Mouse (Mus musculus): ENCODE data around the gene Lrmda. TPM values are rescaled to one million over a fixed set of nuclear protein-coding genes. Genes with fewer than 3 reads are reported as not detected.

The Lrmda gene
- total RNA-seq, 2 experiments from 2014 or later: 0.48 to 0.76 TPM

DNA sequence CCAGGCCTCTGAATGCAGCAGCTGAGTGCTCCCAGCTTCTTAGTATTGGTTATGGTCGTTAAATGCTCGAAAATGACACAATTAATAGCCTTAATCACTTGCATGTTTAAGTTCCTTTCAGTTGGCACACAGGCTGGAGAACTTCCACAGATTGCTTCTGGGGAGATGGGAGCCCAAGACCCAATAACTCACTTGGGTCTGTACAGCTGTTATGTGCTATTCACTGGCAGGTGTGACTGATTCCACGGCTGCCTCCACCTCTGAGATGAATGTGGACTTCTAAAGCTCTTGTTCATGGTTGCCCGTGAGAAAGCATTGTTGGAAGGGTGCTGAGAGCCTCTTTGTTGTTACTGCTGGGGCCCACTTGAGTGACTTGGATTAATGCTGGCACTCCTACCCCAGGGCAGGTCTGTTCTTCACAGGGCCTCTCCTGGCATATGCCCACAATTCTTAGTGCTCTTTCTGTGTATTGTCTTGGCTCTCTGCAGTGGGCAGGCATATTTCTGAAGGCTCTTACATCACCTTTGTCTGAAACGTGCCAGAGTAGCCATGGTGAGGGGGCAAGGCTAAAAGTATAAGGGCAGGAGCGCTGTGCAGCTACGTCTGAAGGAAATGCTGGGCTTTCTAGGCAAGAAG, 111.6 kb downstream of the Lrmda start:
- no peak for DNase-seq (ENCODE audit: low spot score in 2 of 2)
- intact Hi-C loops (cut with DNase I): no loop called here

DNA sequence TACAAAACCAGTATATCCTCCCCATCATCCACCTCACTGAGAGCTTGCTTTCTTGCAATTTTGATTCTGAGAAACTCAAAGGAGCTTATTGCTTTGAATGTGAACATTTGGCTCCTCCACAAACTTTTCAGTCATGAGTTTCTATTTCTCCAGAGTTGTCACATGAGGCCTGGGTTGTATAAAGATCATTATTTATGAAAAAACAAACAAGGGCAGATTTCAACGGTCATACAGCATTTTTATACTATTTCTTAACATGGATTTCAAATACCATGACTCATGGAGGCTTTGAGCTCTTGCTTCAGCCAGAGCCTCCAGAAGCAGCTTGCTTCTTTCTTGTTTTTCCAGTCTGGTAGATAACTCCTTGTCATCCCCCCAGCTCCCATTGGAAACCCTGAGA, 119.8 kb downstream of the Lrmda start:
- intact Hi-C loops (cut with DNase I): no loop called here
- DNase-seq (ENCODE audit: low spot score in 2 of 2): no peak

DNA sequence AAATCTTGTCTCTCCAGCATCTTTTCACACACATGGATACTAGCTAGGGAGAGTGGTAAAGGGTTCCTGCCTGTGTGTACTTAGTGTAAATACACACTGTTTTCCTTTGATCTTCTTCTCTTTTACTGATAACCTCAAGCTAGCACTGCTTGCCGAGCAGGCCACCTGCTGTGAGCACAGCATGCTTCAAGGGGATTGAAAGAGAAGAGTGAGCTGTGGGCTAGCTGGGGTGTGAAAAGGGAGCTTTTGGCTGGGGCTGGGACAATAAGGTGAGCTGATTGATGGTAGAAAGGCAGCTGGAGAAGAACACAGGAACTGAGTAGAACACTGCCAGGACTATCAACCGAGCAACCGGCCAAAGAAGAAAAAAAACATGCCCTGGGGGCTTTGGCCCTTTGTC, 124.5 kb downstream of the Lrmda start:
- DNase-seq (ENCODE audit: low spot score in 2 of 2): no peak
- intact Hi-C loops (cut with DNase I): no loop called here

DNA sequence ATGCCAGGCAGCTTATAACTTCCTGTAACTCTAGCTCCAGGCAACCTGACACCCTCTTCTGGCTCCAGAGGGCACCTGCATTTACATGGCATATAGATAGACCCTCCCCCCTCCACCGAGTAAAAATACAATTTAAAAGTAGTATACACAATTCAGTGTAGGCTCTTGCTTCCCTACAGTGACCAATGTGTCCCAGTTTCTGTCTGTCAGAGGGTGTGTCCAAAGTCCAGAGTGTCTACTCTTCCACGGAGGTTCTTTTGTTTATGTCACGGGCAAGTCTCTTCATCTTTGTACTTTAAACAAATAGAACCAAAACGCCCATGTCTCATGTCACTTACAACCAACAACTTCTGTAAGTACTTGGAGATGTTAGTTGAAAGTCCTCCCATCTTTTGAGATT, 126.4 kb downstream of the Lrmda start:
- intact Hi-C loops (cut with DNase I): no loop called here
- DNase-seq (ENCODE audit: low spot score in 2 of 2): no peak

DNA sequence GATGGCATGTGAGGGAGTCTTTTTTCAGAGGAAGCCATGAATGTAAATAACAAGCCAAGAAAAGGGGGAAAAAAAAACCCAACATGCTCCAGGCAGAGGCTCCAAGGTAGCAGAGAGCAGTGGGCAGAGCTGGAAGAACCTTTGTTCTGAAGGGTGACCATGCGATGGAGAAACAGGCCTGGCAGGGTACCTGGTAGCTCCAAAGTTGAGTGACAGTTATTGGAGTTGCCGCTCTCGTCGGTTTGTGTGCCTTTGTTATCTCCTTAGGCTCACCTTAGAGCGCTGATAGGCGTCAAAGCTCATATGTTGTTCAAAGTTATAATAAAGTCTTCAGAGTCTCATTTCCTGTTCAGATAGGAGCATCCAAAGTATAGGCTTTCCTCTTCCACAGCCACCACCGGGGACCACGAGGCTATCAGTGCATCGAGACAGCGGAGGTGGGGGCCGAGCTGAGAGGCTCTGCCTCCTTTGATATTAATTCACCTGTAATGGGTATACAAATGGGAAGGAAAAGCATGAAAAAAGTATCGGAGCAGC, 127.1 kb downstream of the Lrmda start:
- intact Hi-C loops (cut with DNase I): no loop called here
- no peak for DNase-seq (ENCODE audit: low spot score in 2 of 2)

DNA sequence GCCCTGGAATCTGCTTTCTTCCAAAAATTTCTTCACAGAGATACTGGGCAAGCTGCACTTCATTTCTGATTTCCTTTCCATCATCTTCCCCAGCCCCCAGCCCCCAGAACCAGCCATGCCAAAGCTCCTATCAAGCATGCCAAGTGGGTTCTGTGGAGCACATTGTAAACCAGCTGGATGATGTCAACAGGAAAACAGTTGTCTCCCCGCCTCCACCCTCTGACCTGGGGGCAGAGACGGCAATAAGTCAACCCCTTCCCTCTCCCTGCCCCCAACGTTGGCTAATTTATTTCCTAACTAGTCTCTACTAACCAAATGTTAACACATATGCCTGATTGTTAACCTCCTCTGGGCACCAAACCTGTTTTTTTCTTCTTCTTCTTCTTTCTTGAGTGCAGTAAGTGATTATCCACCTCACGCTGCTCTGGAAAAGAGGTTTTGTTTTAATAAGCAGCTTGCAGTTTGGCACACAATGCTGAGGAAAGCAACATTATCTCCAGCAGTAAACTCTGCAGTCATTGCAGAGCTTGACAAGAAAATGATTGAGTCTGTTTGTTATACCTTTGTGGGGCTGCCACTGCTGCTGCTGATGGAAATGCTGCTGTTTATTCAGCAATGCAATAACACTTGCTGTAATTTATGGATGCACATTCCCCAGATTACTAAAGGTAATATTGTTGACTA, 128.0 kb downstream of the Lrmda start:
- intact Hi-C loops (cut with DNase I): no loop called here

DNA sequence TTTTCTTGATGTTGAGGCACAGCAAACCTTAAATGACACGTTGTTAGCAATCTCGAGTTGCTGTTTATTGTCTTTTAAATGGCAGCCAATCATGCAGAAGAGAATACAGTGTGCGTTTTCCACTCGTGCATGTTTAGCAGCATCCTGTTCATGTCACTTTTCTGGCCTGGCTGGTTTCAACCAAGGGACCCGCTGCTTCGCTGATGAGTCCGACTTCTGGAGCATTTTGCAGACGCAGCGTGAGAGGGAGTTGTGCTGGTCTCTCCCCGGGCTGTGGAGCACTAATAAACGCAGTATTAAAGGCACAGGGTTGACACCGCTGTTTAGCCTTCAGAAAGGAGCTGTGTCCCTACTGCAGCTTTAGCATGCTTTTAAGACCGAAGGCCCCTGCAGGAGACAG, 133.2 kb downstream of the Lrmda start:
- intact Hi-C loops (cut with DNase I): no loop called here
- no peak for DNase-seq (ENCODE audit: low spot score in 2 of 2)

More for the DNA sequence above, 128.0 kb downstream of the Lrmda start:
- DNase-seq (ENCODE audit: low spot score in 2 of 2): no peak

DNA sequence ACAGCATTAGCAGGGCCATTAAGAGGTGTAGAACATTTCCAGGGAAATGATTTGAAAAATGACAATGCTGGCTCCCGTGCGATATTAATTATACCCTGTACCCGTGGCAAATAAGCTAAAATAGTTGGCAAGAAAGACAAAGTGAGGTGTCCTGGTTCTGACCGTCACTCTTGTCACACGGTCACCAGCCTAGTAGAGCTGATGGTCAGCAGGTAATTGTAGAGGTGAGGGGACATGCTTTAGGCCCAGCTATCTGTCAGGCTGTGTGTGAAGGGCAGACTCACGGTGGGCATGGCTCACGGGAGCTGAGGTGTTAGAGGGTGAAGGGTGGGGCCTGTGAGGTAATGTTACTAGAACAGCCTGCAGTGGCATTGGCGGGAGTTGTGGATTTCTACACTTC, 134.6 kb downstream of the Lrmda start:
- DNase-seq (ENCODE audit: low spot score in 2 of 2): no peak
- intact Hi-C loops (cut with DNase I): no loop called here

DNA sequence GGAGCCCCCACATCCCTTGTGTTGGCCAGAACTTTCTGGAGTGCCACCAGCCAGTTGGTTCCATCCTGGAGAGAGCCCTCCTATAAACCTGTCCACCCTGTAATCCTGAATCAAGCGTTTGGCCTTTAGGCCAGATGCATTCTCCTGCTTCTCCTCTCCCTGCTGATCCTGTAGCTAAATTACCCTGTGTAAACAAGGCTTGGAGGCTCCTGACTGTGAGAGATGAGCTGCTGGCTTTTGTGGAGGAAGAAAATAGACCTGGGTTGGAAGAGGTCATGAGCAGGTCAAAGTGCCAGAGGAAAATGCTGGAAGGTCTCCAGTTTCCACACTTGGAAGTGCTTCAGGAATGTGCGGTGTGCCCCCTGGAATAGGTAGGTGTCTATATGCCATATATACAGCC, 135.5 kb downstream of the Lrmda start:
- DNase-seq (ENCODE audit: low spot score in 2 of 2): no peak
- intact Hi-C loops (cut with DNase I): no loop called here

DNA sequence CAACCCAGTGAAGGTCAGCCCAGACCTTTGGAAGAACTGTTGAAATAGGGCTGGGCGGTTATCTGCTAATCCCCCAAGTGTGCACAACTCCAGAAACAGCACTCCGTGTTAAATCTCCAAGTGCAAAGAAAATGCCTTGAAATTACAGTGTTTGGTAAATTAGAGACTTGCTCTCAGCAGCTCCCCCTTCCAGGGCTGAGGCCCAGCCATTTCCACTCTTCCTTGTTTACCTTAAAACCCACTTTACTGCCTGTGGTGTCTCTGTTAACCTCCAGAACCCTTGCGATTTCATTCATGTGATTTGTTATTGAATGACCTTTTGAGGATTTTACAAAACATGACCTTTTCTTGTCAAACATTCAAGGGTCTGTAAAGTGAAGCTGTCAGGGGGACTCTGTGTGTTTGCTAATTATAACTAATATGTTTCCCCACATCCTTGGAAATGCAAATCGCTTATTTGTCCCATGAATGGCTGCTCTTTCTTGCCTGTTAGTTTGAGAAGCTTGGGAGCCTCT, 136.1 kb downstream of the Lrmda start:
- DNase-seq (ENCODE audit: low spot score in 2 of 2): no peak
- intact Hi-C loops (cut with DNase I): no loop called here

DNA sequence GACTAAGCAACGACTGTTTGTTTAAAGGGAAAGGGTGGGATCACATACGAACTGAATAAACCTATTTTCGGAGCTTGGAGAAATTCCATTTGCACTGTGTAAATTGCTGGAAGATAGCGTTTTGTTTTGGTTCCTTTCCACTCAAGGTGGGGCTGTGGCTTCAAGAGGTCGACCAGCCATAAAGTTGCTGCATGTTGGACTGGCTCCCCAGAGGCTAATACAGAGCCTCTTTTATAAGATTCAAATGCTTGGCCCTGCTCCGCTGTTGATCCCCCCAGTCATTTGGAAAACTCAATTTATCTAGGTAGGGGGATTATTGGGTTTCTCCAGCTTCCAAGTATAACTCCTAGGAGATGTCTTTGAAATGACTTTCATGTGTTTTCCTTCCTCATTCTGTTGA, 137.5 kb downstream of the Lrmda start:
- DNase-seq (ENCODE audit: low spot score in 2 of 2): no peak
- intact Hi-C loops (cut with DNase I): no loop called here

DNA sequence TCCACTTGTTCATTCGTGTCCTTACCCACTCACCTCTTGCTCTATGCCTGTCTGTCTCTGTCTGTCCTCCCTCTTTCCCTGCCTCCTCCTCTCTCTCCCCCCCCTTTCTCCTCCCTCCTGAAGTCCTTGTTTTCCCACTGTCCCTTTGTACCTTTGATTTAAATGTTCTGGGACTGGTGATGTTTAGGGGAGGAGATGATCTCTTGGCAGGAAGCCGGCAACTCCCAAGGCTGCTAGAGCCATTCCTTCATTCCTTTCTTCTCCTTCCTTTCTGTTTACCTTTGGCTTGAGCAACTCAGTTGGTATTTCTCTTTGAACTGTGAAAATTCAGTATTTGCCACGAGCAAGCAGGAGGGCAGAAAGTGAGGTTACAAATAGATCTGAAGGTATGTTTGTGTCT, 141.9 kb downstream of the Lrmda start:
- intact Hi-C loops (cut with DNase I): no loop called here
- no peak for DNase-seq (ENCODE audit: low spot score in 2 of 2)

DNA sequence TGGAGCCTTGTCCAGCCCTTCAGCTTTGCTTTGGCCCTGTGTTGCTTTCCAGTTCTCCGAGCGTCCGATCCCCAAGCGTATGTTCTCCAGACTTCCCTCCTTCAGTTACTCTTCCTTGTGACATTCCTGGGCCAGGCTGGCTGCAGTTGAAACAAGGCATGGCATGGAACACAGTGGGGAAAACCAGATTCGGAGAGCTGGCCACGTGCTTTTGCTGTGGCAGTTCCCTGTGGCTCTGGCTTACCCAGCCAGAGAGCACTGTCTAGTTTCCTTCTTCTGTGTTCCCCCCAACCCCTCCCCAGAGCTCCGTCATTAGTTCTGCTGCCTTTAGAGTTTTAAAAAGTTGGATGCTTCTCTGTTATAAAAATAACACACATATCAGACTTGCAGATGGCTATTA, 147.8 kb downstream of the Lrmda start:
- DNase-seq (ENCODE audit: low spot score in 2 of 2): no peak
- intact Hi-C loops (cut with DNase I): no loop called here

DNA sequence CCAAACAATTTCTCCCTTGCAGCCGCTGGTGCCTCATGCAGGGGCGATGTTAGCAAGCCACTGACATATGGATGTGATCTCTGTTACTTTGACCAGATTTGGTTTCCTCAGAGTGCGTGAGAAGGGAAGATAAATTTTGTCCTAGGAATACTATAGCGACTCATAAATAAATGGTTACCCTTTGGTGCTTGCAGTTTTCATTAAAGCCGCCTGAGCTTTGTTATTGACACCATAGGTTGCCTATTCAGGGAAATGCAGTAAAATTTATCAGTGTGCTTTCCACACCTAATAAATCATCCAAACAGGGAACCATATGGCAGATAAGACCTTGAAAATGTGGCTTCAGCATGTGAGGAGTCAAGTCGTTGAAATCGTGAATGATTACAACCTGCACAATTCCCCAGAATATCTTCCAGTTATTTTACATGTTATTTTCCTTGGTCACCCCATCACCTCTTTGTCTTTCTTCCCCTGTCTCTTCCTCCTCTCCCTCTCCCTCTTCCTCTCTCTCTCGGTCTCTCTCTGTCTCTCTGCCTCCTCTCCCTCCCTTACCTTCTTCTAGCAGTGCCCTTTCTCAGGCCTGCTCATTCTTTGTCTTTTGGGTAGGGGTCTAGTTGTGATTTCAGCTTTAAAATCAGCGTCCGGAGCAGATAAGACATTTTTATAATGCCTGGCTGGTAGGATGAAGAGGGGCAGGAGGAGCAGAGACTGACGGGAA, 148.7 kb downstream of the Lrmda start:
- intact Hi-C loops (cut with DNase I): no loop called here
- no peak for DNase-seq (ENCODE audit: low spot score in 2 of 2)

DNA sequence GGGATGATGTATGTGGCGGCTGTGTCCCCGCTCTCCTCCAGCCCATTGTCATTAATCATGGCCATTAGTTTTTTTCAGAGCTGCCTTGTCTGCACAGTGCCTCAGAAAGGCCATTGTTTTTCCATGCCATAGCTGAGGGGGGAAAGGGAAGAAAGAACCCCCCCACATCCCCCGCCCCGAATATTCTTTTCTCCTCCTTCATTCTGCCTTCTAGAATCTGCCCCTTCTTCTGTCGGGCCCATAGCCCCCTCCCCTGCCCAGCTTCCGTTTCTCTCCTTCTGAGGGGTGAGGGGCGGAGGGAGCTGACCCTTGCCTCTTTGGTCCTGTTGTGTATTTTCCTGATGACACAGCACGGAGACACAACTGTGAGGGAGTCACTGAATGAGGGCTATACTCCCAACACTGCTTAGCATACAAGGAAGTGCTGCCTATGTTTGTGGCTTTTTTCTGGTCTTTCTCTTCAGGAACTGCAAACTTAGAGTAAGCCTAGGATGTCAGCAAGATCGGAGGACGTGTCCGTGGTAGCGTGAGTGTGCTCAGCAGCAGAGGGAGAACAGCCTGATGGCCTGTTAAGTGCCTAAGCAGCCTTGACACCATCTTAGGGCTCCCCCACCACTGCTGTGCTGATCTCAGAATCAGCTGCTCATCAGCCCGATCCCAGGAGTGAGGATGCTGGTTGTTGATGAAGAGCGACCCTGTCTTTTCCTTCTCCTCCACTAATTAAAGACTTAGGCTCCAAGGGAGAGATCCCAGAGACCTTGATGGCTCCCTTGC, 149.5 kb downstream of the Lrmda start:
- intact Hi-C loops (cut with DNase I): no loop called here
- DNase-seq (ENCODE audit: low spot score in 2 of 2): no peak

DNA sequence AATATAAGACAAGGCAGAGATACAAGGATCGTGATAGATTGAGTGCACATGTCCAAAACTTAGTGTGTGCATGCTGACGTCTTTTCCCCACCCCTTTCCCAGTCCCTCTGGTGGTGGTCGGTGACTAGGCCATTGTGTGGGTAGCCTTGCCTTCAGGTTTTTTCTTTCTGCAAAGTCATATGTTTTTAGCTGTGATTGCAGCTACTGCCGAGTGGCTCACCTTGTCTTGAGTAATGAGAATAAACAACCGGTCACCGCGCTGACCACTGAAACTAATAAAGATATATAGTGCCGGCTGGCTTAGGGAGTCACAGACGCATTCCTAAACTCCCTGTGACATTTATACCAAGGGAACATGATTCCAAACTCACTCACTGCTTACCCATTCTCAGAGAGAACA, 155.2 kb downstream of the Lrmda start:
- intact Hi-C loops (cut with DNase I): no loop called here
- no peak for DNase-seq (ENCODE audit: low spot score in 2 of 2)

DNA sequence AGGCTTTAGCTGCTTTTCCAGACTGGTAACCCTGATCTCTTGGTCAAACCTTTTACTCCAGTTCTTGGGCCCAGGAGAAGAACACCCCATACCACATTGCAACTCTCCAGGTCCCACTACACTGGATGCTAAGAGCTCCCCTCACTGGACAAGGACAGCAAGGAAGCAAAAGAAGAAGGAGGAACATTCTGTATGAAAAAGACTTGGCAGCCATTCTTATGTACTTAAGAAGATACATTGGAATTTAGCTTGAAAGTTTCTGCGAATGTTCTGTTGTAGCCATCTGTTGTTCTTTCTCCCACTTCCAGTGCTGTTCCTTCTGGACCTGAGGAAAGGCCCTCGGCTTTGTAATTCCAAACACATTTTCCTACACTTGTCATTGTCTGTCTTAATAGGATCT, 160.2 kb downstream of the Lrmda start:
- peak in 1 of 2 experiments; percentile 16 for DNase-seq (ENCODE audit: low spot score in 2 of 2)
- intact Hi-C loops (cut with DNase I): no loop called here

DNA sequence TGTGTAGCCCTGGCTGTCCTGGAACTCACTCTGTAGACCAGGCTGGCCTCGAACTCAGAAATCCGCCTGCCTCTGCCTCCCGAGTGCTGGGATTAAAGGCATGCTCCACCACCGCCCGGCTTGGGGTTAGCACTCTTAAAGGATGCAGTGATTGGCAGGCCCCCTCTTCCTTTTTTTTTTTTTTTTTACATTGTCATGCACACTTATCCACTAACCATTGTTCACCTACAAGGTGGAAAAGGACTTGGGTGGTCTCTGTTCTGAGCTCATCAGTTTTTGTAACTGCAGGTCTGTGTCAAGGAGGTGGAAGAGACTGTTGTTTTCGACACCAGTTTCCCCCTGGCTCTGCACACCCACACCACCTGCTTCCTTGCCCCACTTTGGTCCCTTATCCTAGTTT, 162.0 kb downstream of the Lrmda start:
- intact Hi-C loops (cut with DNase I): no loop called here

DNA sequence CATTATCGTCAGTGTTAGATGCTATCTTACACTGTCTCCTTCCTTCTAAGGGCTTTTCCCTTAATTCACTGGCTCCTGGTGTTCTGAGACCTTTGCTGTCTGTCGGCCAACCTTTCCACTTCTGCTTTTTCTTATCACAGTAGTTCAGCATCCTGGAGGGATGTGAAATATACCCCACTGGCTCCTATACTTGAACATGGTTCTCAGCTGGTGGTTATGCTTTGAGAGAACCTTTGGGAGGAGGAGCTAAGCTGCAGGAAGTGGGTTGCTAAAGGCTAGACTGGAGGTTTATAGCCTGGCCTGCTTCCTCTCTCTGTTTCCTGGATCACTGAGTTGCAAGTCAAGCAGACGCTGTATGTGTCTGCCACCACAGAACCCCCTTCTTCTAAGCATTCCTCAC, 163.7 kb downstream of the Lrmda start:
- intact Hi-C loops (cut with DNase I): no loop called here
- no peak for DNase-seq (ENCODE audit: low spot score in 2 of 2)

More for the DNA sequence above, 162.0 kb downstream of the Lrmda start:
- DNase-seq (ENCODE audit: low spot score in 2 of 2): no peak

DNA sequence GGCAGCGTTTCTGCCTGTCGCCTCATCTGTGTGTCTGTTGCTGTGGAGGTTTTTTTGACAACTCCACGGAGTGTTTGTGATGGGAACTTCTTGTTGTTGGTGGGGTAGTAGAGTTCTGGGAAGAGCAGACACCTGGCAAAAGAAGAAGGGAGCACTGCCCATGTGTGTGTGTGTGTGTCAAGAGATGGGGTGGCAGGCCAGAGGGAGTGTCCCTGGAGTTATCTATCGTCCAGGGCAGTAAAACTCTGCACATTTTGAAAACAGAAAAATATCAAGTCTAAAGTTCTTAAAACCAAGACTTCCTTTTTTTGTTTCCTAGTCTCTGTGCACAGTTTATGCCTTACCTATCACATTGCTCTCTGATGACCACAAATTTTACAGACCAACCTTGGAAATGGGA, 165.9 kb downstream of the Lrmda start:
- intact Hi-C loops (cut with DNase I): no loop called here
- no peak for DNase-seq (ENCODE audit: low spot score in 2 of 2)
